Mouse (Mus musculus) urinary bladder, postnatal 36 days (tissue): Measurements from ENCODE around the gene Prkn.

Source experiments
- DNase-seq, 2 experiments: peaks; one replicate each; pipeline ENCODE4 v3.0.0; 2022; ENCODE audit warnings: low spot score in 2 of 2, mixed read lengths in 1 of 2

Gene Prkn

GRCm38 (mm10) chr17:11642328-11642727 lies 802.1 kb downstream of the Prkn start:
- DNase-seq: no peak

- DNase-seq: no peak
Measured at GRCm38 (mm10) chr17:11644016-11644415, 803.8 kb downstream of the Prkn start.

GRCm38 (mm10) chr17:11644873-11645464 lies 804.8 kb downstream of the Prkn start:
- no peak for DNase-seq

- DNase-seq: no peak
Measured at GRCm38 (mm10) chr17:11656397-11656796, 816.2 kb downstream of the Prkn start.

GRCm38 (mm10) chr17:11656878-11657277 lies 816.7 kb downstream of the Prkn start:
- no peak for DNase-seq

- no peak for DNase-seq
Measured at GRCm38 (mm10) chr17:11661898-11662297, 821.7 kb downstream of the Prkn start.

- no peak for DNase-seq
Measured at GRCm38 (mm10) chr17:11663437-11663836, 823.3 kb downstream of the Prkn start.

- no peak for DNase-seq
Measured at GRCm38 (mm10) chr17:11664610-11665345, 824.6 kb downstream of the Prkn start.

GRCm38 (mm10) chr17:11679716-11680115 lies 839.5 kb downstream of the Prkn start:
- DNase-seq: no peak

- DNase-seq: no peak
Measured at GRCm38 (mm10) chr17:11680456-11680855, 840.3 kb downstream of the Prkn start.

GRCm38 (mm10) chr17:11681825-11682372 lies 841.7 kb downstream of the Prkn start:
- no peak for DNase-seq

GRCm38 (mm10) chr17:11705005-11705404 lies 864.8 kb downstream of the Prkn start:
- no peak for DNase-seq

- no peak for DNase-seq
Measured at GRCm38 (mm10) chr17:11705761-11706160, 865.6 kb downstream of the Prkn start.

GRCm38 (mm10) chr17:11712066-11712465 lies 871.9 kb downstream of the Prkn start:
- DNase-seq: no peak

GRCm38 (mm10) chr17:11719801-11720200 lies 879.6 kb downstream of the Prkn start:
- no peak for DNase-seq

GRCm38 (mm10) chr17:11721906-11722305 lies 881.7 kb downstream of the Prkn start:
- no peak for DNase-seq

- DNase-seq: no peak
Measured at GRCm38 (mm10) chr17:11722478-11722877, 882.3 kb downstream of the Prkn start.

GRCm38 (mm10) chr17:11724135-11724534 lies 884.0 kb downstream of the Prkn start:
- no peak for DNase-seq

- DNase-seq: no peak
Measured at GRCm38 (mm10) chr17:11727101-11727500, 886.9 kb downstream of the Prkn start.

- DNase-seq: no peak
Measured at GRCm38 (mm10) chr17:11728294-11728693, 888.1 kb downstream of the Prkn start.

GRCm38 (mm10) chr17:11730656-11731594 lies 890.7 kb downstream of the Prkn start:
- DNase-seq: no peak
